Mouse (Mus musculus) cerebellum, adult (tissue): ENCODE data around the gene Rdm1.
"Not testable (repeated sequence)": the region's sequence is repeated elsewhere in the genome, so short reads cannot be mapped to it uniquely, and the experiment has no call there.

Experiments
- ATAC-seq: cut with Nextera tagmentation; 2 replicates; pipeline ENCODE4 v1.9.2; 2017; ENCODE audit warnings: mild to moderate bottlenecking, moderate library complexity, mixed read lengths; ENCODE audit not compliant: insufficient number of reproducible peaks, low FRiP score, low TSS enrichment

Gene Rdm1

GRCm38 (mm10) chr11:101626995-101627856, at the start of gene Rdm1:
TSS of gene Rdm1 (plus strand) at chr11:101627195.
- ATAC-seq, result peak; percentile 68; the same call in 1 of the 2 replicates

GRCm38 (mm10) chr11:101581081-101581764, 45.8 kb upstream of the Rdm1 start:
- no peak for ATAC-seq

- no peak for ATAC-seq
Observed at GRCm38 (mm10) chr11:101582054-101583035, 44.6 kb upstream of the Rdm1 start, which contains the start of gene Tmem106a. TSS of gene Tmem106a (plus strand) at chr11:101582242.

GRCm38 (mm10) chr11:101583205-101583604, 43.8 kb upstream of the Rdm1 start:
- no peak for ATAC-seq

GRCm38 (mm10) chr11:101585031-101585430, 42.0 kb upstream of the Rdm1 start:
- not testable (repeated sequence) for ATAC-seq

- ATAC-seq, result no peak
Observed at GRCm38 (mm10) chr11:101585805-101586204, 41.2 kb upstream of the Rdm1 start.

GRCm38 (mm10) chr11:101587676-101588075, 39.3 kb upstream of the Rdm1 start:
- no peak for ATAC-seq

GRCm38 (mm10) chr11:101588868-101589267, 38.1 kb upstream of the Rdm1 start:
- ATAC-seq, result no peak

GRCm38 (mm10) chr11:101589444-101589843, 37.6 kb upstream of the Rdm1 start:
- no peak for ATAC-seq

GRCm38 (mm10) chr11:101589989-101590624, 36.9 kb upstream of the Rdm1 start:
- ATAC-seq, result no peak

- ATAC-seq, result no peak
Observed at GRCm38 (mm10) chr11:101599156-101599555, 27.8 kb upstream of the Rdm1 start, which contains the start of gene Gm11634. TSS of gene Gm11634 (minus strand) at chr11:101599256.

- no peak for ATAC-seq
Observed at GRCm38 (mm10) chr11:101602491-101602890, 24.5 kb upstream of the Rdm1 start.

GRCm38 (mm10) chr11:101604116-101604515, 22.9 kb upstream of the Rdm1 start:
- ATAC-seq, result no peak

GRCm38 (mm10) chr11:101604531-101605453, 22.2 kb upstream of the Rdm1 start:
- ATAC-seq, result not testable (repeated sequence)

- not testable (repeated sequence) for ATAC-seq
Observed at GRCm38 (mm10) chr11:101607134-101607533, 19.9 kb upstream of the Rdm1 start.

GRCm38 (mm10) chr11:101610445-101610844, 16.6 kb upstream of the Rdm1 start:
- no peak for ATAC-seq

GRCm38 (mm10) chr11:101613596-101613995, 13.4 kb upstream of the Rdm1 start:
- no peak for ATAC-seq

- no peak for ATAC-seq
Observed at GRCm38 (mm10) chr11:101614116-101614515, 12.9 kb upstream of the Rdm1 start.

GRCm38 (mm10) chr11:101615380-101615779, 11.6 kb upstream of the Rdm1 start:
- no peak for ATAC-seq
